Mouse (Mus musculus) lung, adult 2 months (tissue): Measurements from ENCODE around the gene Gba. TPM values are rescaled to one million over a fixed set of nuclear protein-coding genes. Genes with fewer than 3 reads are reported as not detected.

Experiments used
- DNase-seq: peaks from one replicate; pipeline ENCODE4 v3.0.0; 2022
- H3K4me1 ChIP-seq: fragments of 200-500 bp; 2 replicates; pipeline ENCODE4 v1.6.1; 2011; ENCODE audit warnings: low read length; ENCODE audit not compliant: control insufficient read depth, insufficient read depth
- H3K4me3 ChIP-seq: fragments of 200-500 bp; replicated peaks from 2 replicates; pipeline ENCODE3; 2011; ENCODE audit warnings: low read depth, mild to moderate bottlenecking, control low read depth, low read length; ENCODE audit errors: extremely low read depth
- CTCF ChIP-seq: fragments of 200-500 bp; IDR thresholded peaks from 2 replicates; pipeline ENCODE4 v1.5.1; 2011; ENCODE audit warnings: mild to moderate bottlenecking, low read length, control low read depth; ENCODE audit not compliant: insufficient read depth
- POLR2A ChIP-seq: fragments of 200-500 bp; IDR thresholded peaks from 2 replicates; pipeline ENCODE4 v1.6.1; 2011; ENCODE audit warnings: low read depth, mild to moderate bottlenecking, control low read depth, low read length, borderline replicate concordance; ENCODE audit errors: extremely low read depth
- WGBS: fragments of 180-500 bp; shearing (Covaris S2); methylation state at CpG from one replicate; pipeline ENCODE4 v1.1.7; 2018; 5-methylcytosine and 5-hydroxymethylcytosine counted together
- polyA plus RNA-seq: library from polyadenylated mRNA; depleted of rRNA; stranded (reverse); fragments of >200 nt; gene quantifications from 2 replicates; pipeline ENCODE4 v1.2.3, GENCODE M21; 2012

The Gba gene
- polyA plus RNA-seq, 1 experiment: 94.2 TPM

DNA sequence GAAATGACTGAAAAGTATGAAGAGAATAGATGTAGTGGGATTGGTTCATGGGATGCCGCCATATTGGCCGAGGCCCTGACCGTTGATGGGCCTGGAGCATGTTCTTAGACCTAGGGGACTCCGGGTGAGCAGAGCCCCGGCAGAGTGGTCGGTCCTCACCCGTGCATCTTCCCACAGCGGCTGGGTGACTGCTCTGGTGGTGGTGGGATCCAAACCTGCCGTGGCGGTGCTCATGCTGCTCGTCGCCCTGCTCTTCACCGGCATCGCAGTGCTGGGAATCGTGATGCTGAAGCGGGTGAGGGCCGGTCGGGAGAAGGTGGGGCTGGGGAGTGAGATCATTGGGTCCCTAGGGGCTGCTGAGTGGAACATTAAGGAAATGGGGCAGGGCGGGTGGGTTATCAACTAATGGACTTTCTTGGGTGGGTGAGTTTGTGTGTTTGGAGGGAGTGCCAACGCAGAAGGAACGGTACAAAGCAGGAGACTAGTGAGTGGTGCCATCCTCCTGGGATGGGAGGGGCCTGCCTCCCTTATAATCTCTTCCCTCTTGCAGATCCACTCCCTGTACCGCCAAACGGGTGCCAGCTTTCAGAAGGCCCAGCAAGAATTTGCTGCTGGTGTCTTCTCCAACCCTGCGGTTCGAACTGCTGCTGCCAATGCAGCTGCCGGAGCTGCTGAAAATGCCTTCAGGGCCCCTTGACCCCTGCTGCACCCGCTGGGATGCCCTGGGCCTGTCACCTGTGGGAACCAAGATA, 20.8 kb upstream of the Gba start:
- Histone ChIP-seq H3K4me3 (no peak overlapping the region), H3K4me1 (peaks cover 14% of the 10 kb centered on the region)
- 91% methylated on average over 27 of the region's 27 CpGs for WGBS
- no peak for DNase-seq
- TF ChIP-seq CTCF (no peak), POLR2A (no peak)

DNA sequence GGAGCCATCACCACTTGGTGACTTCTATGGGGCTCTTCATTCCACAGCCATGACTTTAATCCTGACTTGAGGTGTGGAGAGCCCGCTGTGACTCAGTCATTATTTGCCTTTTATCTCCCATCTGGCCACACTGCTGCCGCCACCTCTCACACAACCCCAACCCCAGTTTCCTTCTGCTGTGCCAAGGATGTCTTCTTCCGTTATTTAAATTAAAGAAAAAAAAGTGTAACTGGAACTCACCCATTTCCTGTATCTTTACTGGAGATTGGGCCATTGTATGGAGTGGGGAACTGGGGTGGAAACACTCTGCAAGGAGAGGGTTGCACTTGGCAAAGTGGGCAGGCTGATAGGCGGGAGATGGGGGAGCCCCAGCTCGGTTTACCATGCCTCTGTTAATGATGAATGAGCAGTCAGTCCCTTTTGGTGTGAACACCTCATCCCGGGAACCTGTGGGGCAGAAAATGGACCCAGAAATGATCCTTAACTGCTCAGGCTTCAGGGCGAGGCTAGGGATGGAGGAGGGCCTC, 20.1 kb upstream of the Gba start:
- no peak for DNase-seq
- Histone ChIP-seq H3K4me3 (no peak overlapping the region), H3K4me1 (peaks cover 14% of the 10 kb centered on the region)
- WGBS: 25% methylated on average over 7 of the region's 7 CpGs
- no peak for TF ChIP-seq CTCF
- no peak for TF ChIP-seq POLR2A

DNA sequence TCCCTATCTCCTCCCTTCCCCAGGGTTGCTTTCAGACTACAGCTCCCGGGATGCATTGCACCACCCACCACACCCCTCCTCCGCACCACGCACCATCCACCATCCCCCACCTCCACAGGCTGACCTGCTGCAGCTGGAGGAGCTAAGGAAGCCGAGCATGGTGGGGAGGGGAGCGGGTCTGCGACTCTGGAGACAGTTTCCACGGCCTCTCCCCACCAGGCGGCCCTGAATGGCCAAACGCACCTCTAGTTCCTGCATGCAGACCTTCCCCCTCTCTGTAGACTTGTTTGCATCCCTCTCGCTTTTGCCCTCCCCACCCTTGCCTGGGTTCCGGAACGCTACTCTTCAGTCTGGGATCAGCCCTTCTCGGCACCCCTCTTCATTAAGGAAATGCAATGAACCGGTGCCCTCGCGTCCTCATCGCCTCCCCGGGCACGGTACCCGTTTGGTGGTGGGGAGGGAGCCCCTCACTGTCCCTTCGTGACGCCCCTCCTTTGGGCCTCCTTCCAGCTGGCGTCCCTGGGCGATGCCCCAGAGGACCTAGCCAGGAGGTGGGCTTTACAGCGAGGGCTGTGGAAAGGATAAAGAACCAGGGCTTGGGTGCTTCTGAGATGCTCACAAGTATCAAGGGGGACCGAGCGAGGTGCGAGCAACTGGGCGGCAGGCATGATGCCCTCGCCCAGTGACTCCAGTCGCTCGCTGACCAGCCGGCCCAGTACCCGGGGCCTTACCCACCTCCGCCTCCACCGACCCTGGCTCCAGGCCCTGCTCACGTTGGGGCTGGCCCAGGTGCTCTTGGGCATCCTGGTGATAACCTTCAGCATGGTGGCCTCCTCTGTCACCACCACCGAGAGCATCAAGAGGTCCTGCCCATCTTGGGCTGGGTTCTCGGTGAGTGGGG, 19.4 kb upstream of the Gba start, which contains the start of gene Fam189b:
TSS of gene Fam189b (plus strand) at position 86 of the 901 bp plus-strand sequence.
- DNase-seq: peak; percentile 75
- Histone ChIP-seq H3K4me3 (peak within 1 kb of the TSS; percentile 86), H3K4me1 (peaks cover 9% of the 10 kb centered on the region)
- TF ChIP-seq POLR2A: peak; percentile 75; the same call in 1 of the 2 replicates
- no peak for TF ChIP-seq CTCF
- WGBS: 9% methylated on average over 39 of the region's 39 CpGs

DNA sequence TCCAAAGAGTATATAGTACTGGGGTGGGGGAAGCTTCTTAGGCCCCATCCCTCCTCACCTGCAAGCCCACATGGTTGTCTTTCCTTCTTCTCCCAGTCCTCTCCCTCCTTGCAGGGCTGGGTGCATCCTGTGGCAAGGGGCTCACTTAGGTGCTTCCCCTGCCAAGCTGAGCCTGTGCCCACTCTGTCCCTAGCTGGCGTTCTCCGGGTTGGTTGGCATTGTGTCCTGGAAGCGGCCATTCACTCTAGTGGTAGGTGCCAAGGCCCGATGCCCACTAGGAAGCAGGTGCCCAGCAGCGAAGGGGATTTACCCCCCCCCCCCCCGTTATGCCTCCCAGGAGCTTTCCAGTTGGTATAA, 18.8 kb upstream of the Gba start:
- no peak for TF ChIP-seq CTCF
- TF ChIP-seq POLR2A: no peak
- Histone ChIP-seq H3K4me3 (no peak overlapping the region), H3K4me1 (peaks cover 7% of the 10 kb centered on the region; the same call in 1 of the 2 replicates)
- WGBS: 81% methylated on average over 5 of the region's 6 CpGs
- no peak for DNase-seq

DNA sequence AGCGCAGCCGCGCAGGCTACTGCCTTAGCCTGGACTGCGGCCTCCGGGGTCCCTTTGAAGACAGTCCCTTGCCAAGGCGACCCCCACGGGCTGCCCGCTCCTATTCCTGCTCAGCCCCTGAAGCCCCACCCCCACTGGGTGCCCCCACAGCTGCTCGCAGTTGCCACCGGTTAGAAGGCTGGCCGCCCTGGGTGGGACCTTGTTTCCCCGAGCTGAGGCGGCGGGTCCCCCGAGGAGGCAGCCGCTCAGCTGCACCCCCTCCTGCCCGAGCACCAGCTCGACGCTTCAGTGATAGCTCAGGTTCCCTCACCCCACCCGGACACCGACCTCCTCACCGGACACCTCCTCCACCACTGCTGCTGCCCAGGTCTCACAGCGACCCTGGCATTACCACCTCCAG, 15.5 kb upstream of the Gba start:
- no peak overlapping the region for H3K4me3 ChIP-seq
- 59% methylated on average over 21 of the region's 23 CpGs for WGBS
- H3K4me1 ChIP-seq: peaks cover 7% of the 10 kb centered on the region; the same call in 1 of the 2 replicates
- no peak for DNase-seq
- no peak for TF ChIP-seq CTCF
- TF ChIP-seq POLR2A: no peak

DNA sequence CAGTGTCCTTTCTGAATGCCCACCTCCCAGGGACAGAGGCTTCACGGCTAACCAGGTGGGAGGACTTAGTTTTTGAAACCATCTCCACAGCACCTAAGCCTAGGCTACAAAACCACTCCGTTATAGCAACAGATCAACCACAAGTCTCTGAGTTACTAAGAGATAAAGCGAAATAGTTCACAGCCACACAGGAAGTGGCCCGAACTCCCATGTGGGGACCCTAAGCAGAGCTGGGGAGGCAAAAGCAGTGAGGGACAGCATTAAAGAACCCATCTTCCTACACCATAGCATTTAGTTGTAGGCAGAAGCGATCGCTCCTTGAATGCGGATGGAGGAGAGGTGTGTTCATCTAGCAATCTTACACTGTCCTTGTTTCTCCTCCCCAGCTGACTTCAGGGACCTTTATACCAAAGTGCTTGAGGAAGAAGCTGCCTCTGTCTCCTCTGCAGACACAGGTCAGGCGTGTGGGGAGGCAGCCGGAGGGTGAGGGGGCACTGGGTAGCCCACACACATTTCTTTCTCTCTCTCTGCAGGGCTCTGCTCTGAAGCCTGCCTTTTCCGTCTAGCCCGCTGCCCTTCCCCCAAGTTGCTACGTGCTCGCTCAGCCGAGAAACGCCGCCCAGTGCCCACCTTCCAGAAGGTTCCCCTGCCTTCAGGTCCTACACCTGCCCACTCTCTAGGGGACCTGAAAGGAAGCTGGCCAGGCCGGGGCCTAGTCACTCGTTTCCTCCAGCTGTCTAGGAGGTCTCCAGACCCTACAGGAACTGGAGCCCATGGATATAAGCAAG, 14.8 kb upstream of the Gba start:
- 81% methylated on average over 18 of the region's 18 CpGs for WGBS
- TF ChIP-seq CTCF (no peak), POLR2A (no peak)
- Histone ChIP-seq H3K4me1 (0 out of 2 replicates have a peak, but pooled peaks cover 4% of the 10 kb centered on the region), H3K4me3 (no peak overlapping the region)
- DNase-seq: no peak

DNA sequence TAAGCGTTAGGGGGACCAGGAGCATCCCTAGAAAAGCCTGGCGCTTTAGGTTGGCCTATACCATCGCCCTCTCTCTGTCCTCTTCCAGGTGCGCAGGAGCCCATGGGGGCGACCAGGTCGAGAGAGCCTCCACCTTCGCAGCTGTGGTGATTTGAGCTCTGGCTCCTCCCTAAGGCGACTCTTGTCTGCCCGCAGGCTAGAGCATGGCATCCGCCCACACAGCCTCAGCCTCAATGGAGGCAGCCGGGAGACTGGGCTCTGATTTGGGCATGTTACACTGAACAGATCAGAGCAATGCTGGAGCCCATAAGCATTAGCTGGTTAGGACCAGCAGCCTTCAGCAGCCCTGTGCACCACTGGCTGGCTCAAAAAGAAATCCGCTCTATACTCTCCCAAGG, 14.3 kb upstream of the Gba start:
- H3K4me1 ChIP-seq: 0 out of 2 replicates have a peak, but pooled peaks cover 2% of the 10 kb centered on the region
- no peak overlapping the region for H3K4me3 ChIP-seq
- no peak for DNase-seq
- WGBS: 69% methylated on average over 12 of the region's 12 CpGs
- TF ChIP-seq POLR2A (no peak), CTCF (no peak)

DNA sequence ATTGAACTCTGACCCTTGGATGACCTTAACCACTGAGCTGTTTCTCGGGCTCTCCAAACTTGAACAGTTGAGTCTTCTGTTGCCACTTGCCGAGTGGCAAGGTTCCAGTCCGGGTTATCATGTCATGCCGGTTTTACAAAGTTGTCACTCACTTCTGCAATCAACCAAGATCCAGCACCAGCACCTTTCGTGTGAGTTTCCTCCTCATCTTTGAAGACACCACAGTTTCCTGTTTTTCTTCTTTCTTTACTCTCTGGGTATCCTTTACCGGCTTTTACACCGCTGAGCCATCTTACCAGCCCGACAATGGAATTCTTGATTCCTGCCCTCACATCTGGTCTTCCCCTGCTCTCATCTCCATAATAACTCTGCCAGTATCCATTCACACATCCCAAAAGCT, 12.3 kb upstream of the Gba start:
- WGBS: 70% methylated on average over 8 of the region's 8 CpGs
- DNase-seq: no peak
- H3K4me1 ChIP-seq: no peaks in the 10 kb centered on the region
- no peak overlapping the region for H3K4me3 ChIP-seq
- TF ChIP-seq CTCF (no peak), POLR2A (no peak)

DNA sequence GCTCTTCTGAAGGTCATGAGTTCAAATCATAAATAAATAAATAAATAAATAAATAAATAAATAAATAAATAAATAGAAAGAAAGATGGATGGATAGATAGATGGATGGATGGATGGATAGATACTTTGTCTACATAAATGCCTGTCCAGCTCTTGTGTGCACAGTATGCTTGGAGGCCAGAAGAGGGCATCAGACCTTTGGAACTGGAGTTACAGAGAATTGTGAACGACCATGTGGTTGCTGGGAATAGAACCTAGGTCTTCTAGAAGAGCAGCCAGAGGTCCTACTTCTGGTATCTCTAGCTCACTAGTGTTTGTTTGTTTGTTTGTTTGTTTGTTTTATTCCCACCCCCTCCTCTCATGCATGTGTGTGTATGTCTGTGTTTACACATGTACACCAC, 9.4 kb upstream of the Gba start:
- H3K4me3 ChIP-seq: no peak overlapping the region
- TF ChIP-seq POLR2A: no peak
- TF ChIP-seq CTCF: no peak
- H3K4me1 ChIP-seq: peaks cover 3% of the 10 kb centered on the region; the same call in 1 of the 2 replicates
- WGBS: 48% methylated on average over 1 of the region's 1 CpGs
- no peak for DNase-seq
